Mouse (Mus musculus): ENCODE results near the gene Olfr986. TPM values are rescaled to one million over a fixed set of nuclear protein-coding genes. Genes with fewer than 3 reads are reported as not detected.
"Not testable (repeated sequence)": the region's sequence is repeated elsewhere in the genome, so short reads cannot be mapped to it uniquely, and the experiment has no call there.

Gene Olfr986
- not detected for total RNA-seq (2021)
- long read RNA-seq, experiment 1, result 0 reads
- long read RNA-seq, experiment 2, result 0 reads

DNA sequence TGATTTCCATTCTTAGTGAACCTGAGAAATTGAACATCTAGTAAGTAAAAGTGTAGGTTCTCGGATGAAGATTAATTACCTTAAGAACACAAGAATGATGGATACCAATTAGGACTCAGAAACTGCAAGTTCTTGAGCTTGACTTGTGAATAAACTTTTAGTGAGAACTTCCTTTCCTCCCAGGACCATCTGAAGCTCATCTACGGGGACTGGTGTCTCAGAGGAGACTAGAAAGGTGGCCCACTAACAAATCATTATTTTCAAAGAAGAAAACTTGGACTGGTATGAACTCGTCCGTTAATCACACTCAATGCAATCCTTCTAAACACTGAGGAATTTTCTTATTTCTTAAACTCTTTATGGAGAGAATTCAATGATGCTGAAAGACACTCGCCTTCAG lies at the start of gene Olfr986:
Gene Olfr986, plus strand, starts transcription at position 301 of the 400 bp plus-strand sequence.
- no peak for DNase-seq (ENCODE audit: low spot score in 2 of 2)
- Histone ChIP-seq H3K27ac (no peak within 1 kb of the TSS), H3K4me3 (no peak within 1 kb of the TSS)
- TF ChIP-seq CTCF (conservative IDR thresholded peaks at IDR 0.05), result no peak

DNA sequence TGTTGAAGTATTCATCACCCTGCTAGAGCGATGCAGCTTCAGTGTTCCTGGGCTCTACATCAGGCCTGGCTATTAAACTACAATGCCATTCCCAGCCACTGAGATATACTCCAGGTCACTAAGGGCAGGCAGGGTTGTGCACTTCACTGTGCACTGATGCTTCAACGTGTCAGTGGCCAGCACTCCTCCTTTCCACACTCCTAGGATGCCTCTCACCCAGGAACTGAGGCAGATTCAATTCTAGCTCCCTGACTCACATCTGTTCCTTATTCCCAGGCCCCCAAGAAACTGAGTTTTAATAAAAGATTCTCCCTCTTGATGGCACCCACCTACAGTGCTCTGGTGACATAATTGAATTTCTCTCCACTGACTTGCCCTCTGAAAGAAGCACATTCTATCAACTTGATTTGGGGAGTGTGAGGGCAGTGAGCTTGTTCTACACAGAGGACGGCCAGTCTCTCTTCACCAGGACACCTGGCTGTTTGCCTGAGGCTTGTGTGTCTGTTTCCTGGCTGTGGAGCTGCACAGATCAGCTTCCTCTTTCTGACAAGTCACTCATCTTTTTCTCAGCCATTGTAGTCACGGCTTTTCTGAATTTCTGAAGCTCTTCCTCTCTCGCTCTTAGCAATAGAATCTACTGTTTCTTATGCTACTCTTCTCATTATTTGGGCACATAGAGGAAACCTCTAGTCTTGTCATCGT lies 43.6 kb upstream of the Olfr986 start:
- Histone ChIP-seq H3K4me3 (no peak overlapping the region), H3K27ac (no peak overlapping the region)
- TF ChIP-seq CTCF (conservative IDR thresholded peaks at IDR 0.05), result no peak
- DNase-seq (ENCODE audit: low spot score in 2 of 2), result no peak

DNA sequence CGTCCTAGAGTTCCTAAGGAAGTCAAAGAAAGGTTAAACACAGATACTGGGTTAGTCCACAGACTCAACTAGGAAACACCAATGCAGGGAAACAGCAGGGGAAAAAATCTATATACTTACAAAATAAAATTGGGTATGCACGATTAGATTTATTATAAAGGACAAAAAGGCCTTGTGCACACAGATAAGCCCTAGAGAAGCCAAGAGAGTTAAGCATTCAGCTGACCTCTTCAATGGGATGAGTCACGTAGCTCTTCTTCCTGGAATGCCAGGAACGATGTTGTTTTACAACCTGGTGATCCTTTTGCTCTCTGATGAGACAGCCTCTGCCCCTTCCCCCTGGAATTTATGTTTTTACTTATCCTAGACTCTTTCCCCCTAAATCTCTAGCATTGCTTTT lies 41.2 kb upstream of the Olfr986 start:
- no peak overlapping the region for H3K4me3 ChIP-seq
- DNase-seq (ENCODE audit: low spot score in 2 of 2), result no peak
- no peak overlapping the region for H3K27ac ChIP-seq
- TF ChIP-seq CTCF (conservative IDR thresholded peaks at IDR 0.05), result no peak

DNA sequence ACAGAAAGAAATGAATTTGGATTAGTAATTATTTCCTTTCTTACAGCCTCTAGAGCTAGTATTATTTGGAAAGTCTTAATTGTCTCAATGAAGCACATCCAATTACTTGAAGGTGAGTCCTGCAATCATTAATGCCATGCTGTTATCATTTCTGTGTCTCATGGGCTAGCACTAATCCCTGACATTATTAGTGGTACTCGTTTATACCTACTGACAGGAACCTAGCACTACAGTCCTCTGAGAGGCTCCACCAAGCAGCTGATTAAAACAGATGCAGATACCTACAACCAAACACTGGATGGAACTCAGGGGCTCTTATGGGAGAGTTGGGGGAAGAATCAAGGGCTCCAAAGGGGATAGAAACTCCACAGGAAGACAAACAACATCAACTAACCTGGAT lies 39.2 kb upstream of the Olfr986 start:
- no peak for TF ChIP-seq CTCF (conservative IDR thresholded peaks at IDR 0.05)
- DNase-seq (ENCODE audit: low spot score in 2 of 2), result no peak
- H3K27ac ChIP-seq, result no peak overlapping the region
- H3K4me3 ChIP-seq, result no peak overlapping the region

DNA sequence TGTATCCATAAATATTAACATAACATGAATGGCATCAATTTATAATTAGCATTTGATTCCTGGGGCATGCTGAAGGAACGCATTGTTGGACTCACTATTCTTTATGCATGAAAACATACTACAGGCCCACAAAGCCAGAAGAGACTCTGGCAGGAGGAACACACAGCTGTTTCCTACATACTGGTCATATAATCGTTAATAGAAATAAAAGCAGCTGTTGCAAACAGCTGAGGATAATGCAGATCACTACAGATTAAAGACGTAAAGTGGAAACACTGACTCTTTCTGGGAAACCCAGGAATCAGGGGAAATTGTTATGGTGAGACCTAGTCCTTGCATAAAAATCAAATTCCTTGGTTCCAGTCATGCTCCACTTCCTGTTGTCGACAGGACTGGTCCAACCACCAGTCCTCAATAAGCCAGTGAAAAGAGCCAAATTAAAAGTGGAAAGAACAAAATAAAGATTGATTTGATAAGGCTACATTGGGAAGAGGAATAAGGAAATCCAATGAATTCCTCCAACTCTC lies 25.5 kb upstream of the Olfr986 start:
- no peak for DNase-seq (ENCODE audit: low spot score in 2 of 2)
- Histone ChIP-seq H3K27ac (no peak overlapping the region), H3K4me3 (no peak overlapping the region)
- no peak for TF ChIP-seq CTCF (conservative IDR thresholded peaks at IDR 0.05)

DNA sequence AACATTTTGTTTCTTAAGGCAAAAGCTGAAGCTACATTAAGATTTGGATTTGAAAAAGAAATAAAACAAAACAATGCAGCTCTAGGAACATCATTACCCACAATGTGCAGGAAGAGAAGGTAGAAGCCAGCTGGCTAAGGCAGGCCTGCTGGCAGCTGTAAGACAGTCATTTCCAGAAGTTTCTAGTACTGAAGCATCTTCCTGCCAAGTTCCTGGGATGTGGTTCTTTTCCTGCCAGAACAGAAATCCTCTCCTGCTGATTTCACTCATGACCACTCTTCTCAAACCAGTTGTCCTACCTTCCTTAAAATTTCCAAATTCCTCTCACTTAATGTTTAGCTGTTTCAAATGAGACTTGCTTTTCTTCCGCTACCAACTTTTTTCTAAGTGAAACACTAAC lies 14.3 kb upstream of the Olfr986 start:
- DNase-seq (ENCODE audit: low spot score in 2 of 2), result no peak
- H3K27ac ChIP-seq, result no peak overlapping the region
- no peak overlapping the region for H3K4me3 ChIP-seq
- no peak for TF ChIP-seq CTCF (conservative IDR thresholded peaks at IDR 0.05)

DNA sequence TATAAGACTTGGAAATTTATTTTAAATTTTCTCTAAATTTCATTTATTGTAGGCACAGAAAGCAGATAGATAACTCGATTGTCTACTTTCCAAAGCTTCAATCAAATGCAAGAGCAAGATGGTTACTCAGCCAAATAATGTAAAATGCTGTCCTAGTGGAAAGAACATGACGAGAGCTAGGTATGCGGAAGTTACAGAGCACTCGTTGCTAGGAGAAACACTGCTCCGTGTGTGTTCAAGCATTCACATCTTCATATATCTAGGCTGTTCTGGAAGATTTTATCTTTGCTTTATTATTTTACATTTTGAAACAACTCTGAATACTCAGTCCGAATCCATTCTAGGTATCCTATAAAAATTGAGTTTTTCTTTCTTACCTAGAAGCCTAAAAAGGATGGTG lies 3.7 kb upstream of the Olfr986 start:
- Histone ChIP-seq H3K27ac (no peak overlapping the region), H3K4me3 (no peak overlapping the region)
- DNase-seq (ENCODE audit: low spot score in 2 of 2), result no peak
- TF ChIP-seq CTCF (conservative IDR thresholded peaks at IDR 0.05), result no peak

DNA sequence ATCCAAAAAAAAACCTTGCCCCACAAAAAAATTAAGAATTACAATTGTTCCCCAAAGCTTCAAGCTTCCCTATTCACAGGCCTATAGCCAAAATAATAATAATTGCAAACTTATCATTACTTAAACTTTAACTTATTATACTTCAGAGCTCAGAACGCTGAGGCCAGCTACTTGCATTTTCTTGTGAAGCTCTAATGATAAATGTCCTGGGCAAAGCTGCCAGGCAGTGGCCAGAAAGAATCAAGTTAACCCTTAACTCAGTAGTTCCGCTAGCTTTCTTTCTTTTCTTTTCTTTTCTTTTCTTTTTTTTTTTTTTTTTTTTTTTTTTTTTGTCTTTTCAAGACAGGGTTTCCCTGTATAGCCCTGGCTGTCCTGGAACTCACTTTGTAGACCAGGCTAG lies 4.4 kb downstream of the Olfr986 start:
- not testable (repeated sequence) for H3K4me3 ChIP-seq; DNase-seq (ENCODE audit: low spot score in 2 of 2); H3K27ac ChIP-seq

- no peak for TF ChIP-seq CTCF (conservative IDR thresholded peaks at IDR 0.05)
- peak overlapping the region; percentile 91 for H3K4me3 ChIP-seq
- peak overlapping the region; percentile 94 for H3K27ac ChIP-seq
- DNase-seq (ENCODE audit: low spot score in 2 of 2), result no peak
These were observed 10.6 kb downstream of the Olfr986 start for GRCm38 (mm10) chr9:40191086-40191876.

- Histone ChIP-seq H3K4me3 (peak within 1 kb of the TSS; percentile 91), H3K27ac (peak within 1 kb of the TSS; percentile 94)
- DNase-seq (ENCODE audit: low spot score in 2 of 2), result peak; percentile 85 to 87
- peak; percentile 68 for TF ChIP-seq CTCF (conservative IDR thresholded peaks at IDR 0.05)
These were observed 11.6 kb downstream of the Olfr986 start, which contains the start of gene Zfp202 for GRCm38 (mm10) chr9:40192098-40193038. Gene Zfp202 (plus strand): TSS chr9:40192316.

- DNase-seq (ENCODE audit: low spot score in 2 of 2), result no peak
- no peak overlapping the region for H3K4me3 ChIP-seq
- no peak overlapping the region for H3K27ac ChIP-seq
- TF ChIP-seq CTCF (conservative IDR thresholded peaks at IDR 0.05), result no peak
These were observed 15.3 kb downstream of the Olfr986 start for GRCm38 (mm10) chr9:40195981-40196380.

GRCm38 (mm10) chr9:40206546-40206950 lies 25.8 kb downstream of the Olfr986 start:
- Histone ChIP-seq H3K4me3 (no peak overlapping the region), H3K27ac (no peak overlapping the region)
- TF ChIP-seq CTCF (conservative IDR thresholded peaks at IDR 0.05), result no peak

More at GRCm38 (mm10) chr9:40206546-40206950, 25.8 kb downstream of the Olfr986 start:
- DNase-seq (ENCODE audit: low spot score in 2 of 2), result no peak

Measured in layer of hippocampus, adult 2 months (tissue).